Mouse (Mus musculus) lung, adult 2 months (tissue): Measurements from ENCODE around the gene Zfp646. TPM values are rescaled to one million over a fixed set of nuclear protein-coding genes. Genes with fewer than 3 reads are reported as not detected.
A peak's percentile ranks its signal among the peaks of the same experiment; 100 is the strongest.

Experiments used
- DNase-seq: peaks from one replicate; pipeline ENCODE4 v3.0.0; 2022
- H3K4me1 ChIP-seq: fragments of 200-500 bp; 2 replicates; pipeline ENCODE4 v1.6.1; 2011; ENCODE audit warnings: low read length; ENCODE audit not compliant: control insufficient read depth, insufficient read depth
- H3K4me3 ChIP-seq: fragments of 200-500 bp; replicated peaks from 2 replicates; pipeline ENCODE3; 2011; ENCODE audit warnings: low read depth, mild to moderate bottlenecking, control low read depth, low read length; ENCODE audit errors: extremely low read depth
- CTCF ChIP-seq: fragments of 200-500 bp; IDR thresholded peaks from 2 replicates; pipeline ENCODE4 v1.5.1; 2011; ENCODE audit warnings: mild to moderate bottlenecking, low read length, control low read depth; ENCODE audit not compliant: insufficient read depth
- POLR2A ChIP-seq: fragments of 200-500 bp; IDR thresholded peaks from 2 replicates; pipeline ENCODE4 v1.6.1; 2011; ENCODE audit warnings: low read depth, mild to moderate bottlenecking, control low read depth, low read length, borderline replicate concordance; ENCODE audit errors: extremely low read depth
- WGBS: fragments of 180-500 bp; shearing (Covaris S2); methylation state at CpG from one replicate; pipeline ENCODE4 v1.1.7; 2018; 5-methylcytosine and 5-hydroxymethylcytosine counted together
- polyA plus RNA-seq: library from polyadenylated mRNA; depleted of rRNA; stranded (reverse); fragments of >200 nt; gene quantifications from 2 replicates; pipeline ENCODE4 v1.2.3, GENCODE M21; 2012; rRNA removed

Zfp646 gene
- polyA plus RNA-seq, 1 experiment: 23.4 TPM

GRCm38 (mm10) chr7:127929923-127930322 lies 53.9 kb downstream of the Zfp646 start, which contains the start of gene Prss8:
Gene Prss8 (minus strand): TSS chr7:127930104.
- DNase-seq: peak; percentile 81

DNA sequence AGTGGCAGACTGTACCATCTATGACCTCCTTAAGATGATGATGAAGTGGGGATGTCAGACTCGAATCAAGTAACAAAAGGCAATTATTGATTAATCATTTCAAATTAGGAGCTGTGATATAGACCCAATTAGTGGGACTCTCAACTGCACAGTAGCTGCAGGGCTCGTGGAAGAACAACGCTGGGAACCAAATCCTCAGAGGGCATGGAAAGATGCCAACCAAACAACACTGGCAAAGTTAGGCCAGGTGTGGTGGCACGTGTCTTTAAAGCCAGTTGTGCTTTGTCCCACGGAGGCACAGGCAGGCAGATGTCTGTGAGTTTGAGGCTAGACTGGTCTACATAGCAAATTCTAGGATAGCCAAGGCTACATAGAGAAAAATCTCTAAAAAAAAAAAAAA lies 54.6 kb downstream of the Zfp646 start:
- H3K4me1 ChIP-seq: no peaks in the 10 kb centered on the region

More at GRCm38 (mm10) chr7:127929923-127930322, 53.9 kb downstream of the Zfp646 start, which contains the start of gene Prss8:
- 34% methylated on average over 6 of the region's 6 CpGs for WGBS
- peak; percentile 92; the same call in 1 of the 2 replicates for TF ChIP-seq POLR2A
- TF ChIP-seq CTCF: no peak
- Histone ChIP-seq H3K4me3 (peak within 1 kb of the TSS; percentile 56), H3K4me1 (no peaks in the 10 kb centered on the region)

DNA sequence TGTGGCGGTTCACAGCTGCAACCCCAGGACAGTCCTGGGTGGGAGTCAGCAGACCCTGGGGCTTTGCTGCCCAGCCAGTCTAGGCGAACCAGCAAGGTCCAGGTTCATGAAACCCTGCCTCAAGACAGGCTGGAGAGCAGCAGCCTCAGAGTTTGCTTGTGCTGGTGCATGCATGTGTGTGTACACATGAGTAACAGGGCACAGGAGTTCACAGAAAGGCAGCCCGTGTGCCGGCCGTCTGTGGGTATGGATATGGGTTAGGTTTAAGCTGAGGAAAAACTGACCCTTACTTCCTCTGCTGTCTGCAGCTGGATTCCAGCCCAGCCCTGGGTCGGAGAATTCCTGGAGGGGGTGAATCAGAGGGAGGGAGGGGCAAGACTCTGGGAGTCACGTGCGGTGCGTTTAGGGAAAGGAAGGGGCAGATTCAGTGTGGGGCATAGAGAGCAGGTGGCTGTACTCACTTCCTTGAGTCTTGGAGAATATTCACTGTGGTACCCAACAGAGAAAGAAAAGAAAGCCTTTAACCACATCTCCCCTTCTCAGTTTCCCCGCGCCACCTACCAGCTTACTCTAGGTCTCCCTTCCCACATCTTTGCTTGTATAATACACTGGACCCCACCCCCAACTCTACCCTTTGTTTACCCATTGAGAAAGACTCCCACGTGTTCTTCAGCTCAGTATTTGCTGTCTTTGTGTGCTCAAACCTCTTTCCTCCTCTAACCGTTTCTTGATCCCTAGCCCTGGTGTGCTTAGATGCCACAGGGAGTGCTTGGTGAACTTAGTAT lies 55.5 kb downstream of the Zfp646 start:
- DNase-seq: peak; percentile 67
- WGBS: 25% methylated on average over 13 of the region's 13 CpGs
- TF ChIP-seq CTCF (no peak), POLR2A (peak; percentile 9; the same call in 1 of the 2 replicates)
- Histone ChIP-seq H3K4me3 (no peak overlapping the region), H3K4me1 (0 out of 2 replicates have a peak, but pooled peaks cover 2% of the 10 kb centered on the region)

More for the DNA sequence above, 54.6 kb downstream of the Zfp646 start:
- DNase-seq: no peak
- no peak overlapping the region for H3K4me3 ChIP-seq
- TF ChIP-seq POLR2A: no peak
- TF ChIP-seq CTCF: no peak
- WGBS: 62% methylated on average over 5 of the region's 5 CpGs

GRCm38 (mm10) chr7:127932273-127933031 lies 56.4 kb downstream of the Zfp646 start:
- DNase-seq: peak; percentile 77
- WGBS: 36% methylated on average over 13 of the region's 13 CpGs
- 0 out of 2 replicates have a peak, but pooled peaks cover 2% of the 10 kb centered on the region for H3K4me1 ChIP-seq
- H3K4me3 ChIP-seq: no peak overlapping the region
- TF ChIP-seq CTCF (no peak), POLR2A (no peak)

- Histone ChIP-seq H3K4me1 (0 out of 2 replicates have a peak, but pooled peaks cover 2% of the 10 kb centered on the region), H3K4me3 (no peak overlapping the region)
- TF ChIP-seq CTCF (no peak), POLR2A (no peak)
- WGBS: 68% methylated on average over 5 of the region's 5 CpGs
- DNase-seq: peak; percentile 25
Measured at GRCm38 (mm10) chr7:127934075-127934474, 58.1 kb downstream of the Zfp646 start.

GRCm38 (mm10) chr7:127935028-127935722 lies 59.2 kb downstream of the Zfp646 start:
- Histone ChIP-seq H3K4me3 (peak overlapping the region; percentile 60), H3K4me1 (0 out of 2 replicates have a peak, but pooled peaks cover 2% of the 10 kb centered on the region)
- TF ChIP-seq POLR2A: peak; percentile 68; the same call in 1 of the 2 replicates
- peak; percentile 51 for TF ChIP-seq CTCF
- WGBS: 6% methylated on average over 32 of the region's 32 CpGs
- DNase-seq: peak; percentile 94

Other genes starting within 250 kb of the Zfp646 start
- 22.0 and 26.8 TPM in 2 replicates for gene Bcl7c, start 167.3 kb upstream of the Zfp646 start, polyA plus RNA-seq
- 20.1 and 21.1 TPM in 2 replicates for gene Ctf1, start 163.5 kb upstream of the Zfp646 start, polyA plus RNA-seq
- not detected in 2 replicates for gene Ctf2, start 144.1 kb upstream of the Zfp646 start, polyA plus RNA-seq
- gene Fbxl19, start 131.7 kb upstream of the Zfp646 start, polyA plus RNA-seq: 25.9 and 27.3 TPM in 2 replicates
- gene Orai3, start 106.4 kb upstream of the Zfp646 start, polyA plus RNA-seq: 39.1 and 45.6 TPM in 2 replicates
- gene Setd1a, start 99.6 kb upstream of the Zfp646 start, polyA plus RNA-seq: 10.8 and 15.6 TPM in 2 replicates
- not detected in 2 replicates for gene Gm49388, start 90.6 kb upstream of the Zfp646 start, polyA plus RNA-seq
- gene Hsd3b7, start 75.6 kb upstream of the Zfp646 start, polyA plus RNA-seq: 79.4 and 81.7 TPM in 2 replicates
- 63.5 and 77.9 TPM in 2 replicates for gene Stx4a, start 51.9 kb upstream of the Zfp646 start, polyA plus RNA-seq
- 5.1 and 7.6 TPM in 2 replicates for gene Stx1b, start 51.7 kb upstream of the Zfp646 start, polyA plus RNA-seq
- 6.0 and 6.7 TPM in 2 replicates for gene Zfp668, start 607 bp downstream of the Zfp646 start, polyA plus RNA-seq
- 3.4 and 5.0 TPM in 2 replicates for gene Prss53, start 14.7 kb downstream of the Zfp646 start, polyA plus RNA-seq
- gene Gm21974, start 19.2 kb downstream of the Zfp646 start, polyA plus RNA-seq: not detected in 2 replicates
- 176 and 201 TPM in 2 replicates for gene Vkorc1, start 19.4 kb downstream of the Zfp646 start, polyA plus RNA-seq
- gene Bckdk, start 27.9 kb downstream of the Zfp646 start, polyA plus RNA-seq: 72.7 and 94.7 TPM in 2 replicates
- 10.4 and 12.5 TPM in 2 replicates for gene Kat8, start 36.3 kb downstream of the Zfp646 start, polyA plus RNA-seq
- gene Prss8, start 53.9 kb downstream of the Zfp646 start, polyA plus RNA-seq: 157 and 158 TPM in 2 replicates
- 14.6 and 17.5 TPM in 2 replicates for gene Prss36, start 70.5 kb downstream of the Zfp646 start, polyA plus RNA-seq
- 221 and 299 TPM in 2 replicates for gene Fus, start 91.2 kb downstream of the Zfp646 start, polyA plus RNA-seq
- gene Pycard, start 117.6 kb downstream of the Zfp646 start, polyA plus RNA-seq: 28.0 and 66.7 TPM in 2 replicates
- gene Trim72, start 127.7 kb downstream of the Zfp646 start, polyA plus RNA-seq: 5.1 and 15.4 TPM in 2 replicates
- 25.2 and 27.6 TPM in 2 replicates for gene Itgam, start 186.4 kb downstream of the Zfp646 start, polyA plus RNA-seq
- gene Gm49368, start 186.5 kb downstream of the Zfp646 start, polyA plus RNA-seq: 0.07 and 0.12 TPM in 2 replicates